Mouse (Mus musculus): ENCODE data around the gene Ubr2. TPM values are rescaled to one million over a fixed set of nuclear protein-coding genes. Genes with fewer than 3 reads are reported as not detected.

Gene Ubr2
- polyA plus RNA-seq, 1 experiment from 2014 or later: 23.8 TPM

Other genes starting within 250 kb of the Ubr2 start
- gene Ptcra, start 246.8 kb downstream of the Ubr2 start, polyA plus RNA-seq (2014; fragmentation: Nextera tagmentation; extraction: Ambion mirVana): 0.34 and 0.53 TPM in 2 replicates
- 48.4 and 49.2 TPM in 2 replicates for gene 2310039H08Rik, start 237.9 kb downstream of the Ubr2 start, polyA plus RNA-seq (2014; fragmentation: Nextera tagmentation; extraction: Ambion mirVana)
- 149 and 155 TPM in 2 replicates for gene Rpl7l1, start 227.9 kb downstream of the Ubr2 start, polyA plus RNA-seq (2014; fragmentation: Nextera tagmentation; extraction: Ambion mirVana)
- 5.5 and 7.1 TPM in 2 replicates for gene Bicral, start 152.1 kb downstream of the Ubr2 start, polyA plus RNA-seq (2014; fragmentation: Nextera tagmentation; extraction: Ambion mirVana)
- 74.1 and 84.3 TPM in 2 replicates for gene Tbcc, start 119.9 kb downstream of the Ubr2 start, polyA plus RNA-seq (2014; fragmentation: Nextera tagmentation; extraction: Ambion mirVana)
- not detected in 2 replicates for gene Prph2, start 100.1 kb downstream of the Ubr2 start, polyA plus RNA-seq (2014; fragmentation: Nextera tagmentation; extraction: Ambion mirVana)

Measured in hindbrain, embryonic 11.5 days (tissue).